Mouse (Mus musculus) right cerebral cortex, postnatal 25 days (tissue): Measurements from ENCODE around the gene Zfp174.

Experiments used
- DNase-seq: peaks from one replicate; pipeline ENCODE4 v3.0.0; 2022

The Zfp174 gene

GRCm38 (mm10) chr16:3884201-3885064 is 37.4 kb downstream of the Zfp174 start, which contains the start of the genes Zfp597 and Gm20695:
Zfp597 (minus strand) TSS chr16:3884561.
Gm20695 (plus strand) TSS chr16:3884648.
- peak; percentile 96 for DNase-seq

- DNase-seq: no peak
Observed at GRCm38 (mm10) chr16:3885065-3885670, 38.1 kb downstream of the Zfp174 start.

- DNase-seq: peak; percentile 28
Observed at GRCm38 (mm10) chr16:3891621-3892295, 44.7 kb downstream of the Zfp174 start.

- DNase-seq: no peak
Observed at GRCm38 (mm10) chr16:3893739-3894138, 46.7 kb downstream of the Zfp174 start.

GRCm38 (mm10) chr16:3895173-3895792 is 48.2 kb downstream of the Zfp174 start:
- no peak for DNase-seq

GRCm38 (mm10) chr16:3896046-3896445 is 49.0 kb downstream of the Zfp174 start:
- no peak for DNase-seq

GRCm38 (mm10) chr16:3896553-3896952 is 49.5 kb downstream of the Zfp174 start:
- DNase-seq: no peak

- no peak for DNase-seq
Observed at GRCm38 (mm10) chr16:3907471-3907870, 60.4 kb downstream of the Zfp174 start.
